Mouse (Mus musculus): ENCODE data around the gene Arpc1b.
"Not testable (repeated sequence)": the region's sequence is repeated elsewhere in the genome, so short reads cannot be mapped to it uniquely, and the experiment has no call there.

Arpc1b gene

DNA sequence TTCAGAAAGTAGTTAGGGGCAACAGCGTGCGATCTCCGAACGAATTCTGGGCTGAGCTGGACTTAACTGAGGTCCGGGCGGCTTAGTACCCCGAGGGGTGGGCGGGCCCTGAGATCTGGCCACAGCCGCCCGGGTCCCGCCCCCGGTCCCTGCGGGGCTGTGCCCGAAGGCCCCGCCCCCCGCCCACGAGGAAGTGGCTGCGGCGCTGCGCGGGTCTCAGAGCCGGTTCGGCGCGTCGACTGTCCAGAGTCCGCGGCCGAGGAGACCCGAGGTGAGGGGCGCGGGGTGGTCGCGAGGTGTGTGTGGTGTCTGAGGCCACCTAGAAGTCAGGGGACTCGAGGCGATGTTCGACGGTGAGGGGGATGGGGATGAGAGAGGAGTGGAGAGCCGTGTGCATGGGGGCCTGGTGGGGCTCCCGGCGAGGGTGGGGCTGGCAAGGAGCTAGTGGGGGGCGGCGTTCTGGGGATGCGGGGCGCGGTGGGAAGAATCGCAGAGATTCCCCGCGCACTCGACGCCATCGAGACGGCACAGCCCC is at the start of gene Arpc1b:
Arpc1b (plus strand) TSS at position 145 of the 535 bp plus-strand sequence.
- DNase-seq (ENCODE audit: low read depth, low spot score): no peak

DNA sequence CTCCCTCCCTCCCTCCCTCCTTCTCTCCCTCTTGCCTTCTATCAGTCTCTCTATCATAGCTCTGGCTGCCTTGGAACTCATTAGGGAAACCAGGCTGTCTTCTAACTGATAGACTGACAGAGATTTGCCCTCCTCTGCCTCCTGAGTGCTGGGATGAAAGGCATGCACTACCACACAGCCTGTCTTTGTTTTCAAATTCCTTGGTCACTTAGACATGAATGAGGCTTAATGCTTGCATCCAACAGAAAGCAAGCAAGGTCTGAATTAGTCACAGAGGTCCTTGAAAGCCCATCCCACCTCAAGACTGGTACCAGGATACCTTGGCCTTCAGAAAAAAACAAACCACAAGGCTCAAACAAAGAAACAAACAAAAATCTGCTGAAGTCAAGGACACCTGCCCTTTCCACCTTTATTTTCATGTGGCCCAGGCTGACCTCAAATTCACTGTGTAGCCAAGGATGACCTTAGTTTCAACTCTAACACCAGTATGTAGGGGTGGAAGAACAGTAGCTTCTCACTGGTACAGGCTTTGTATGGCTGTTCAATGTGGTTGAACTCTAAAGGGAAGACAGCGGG is 49.2 kb upstream of the Arpc1b start:
- no peak for DNase-seq (ENCODE audit: low read depth, low spot score)

DNA sequence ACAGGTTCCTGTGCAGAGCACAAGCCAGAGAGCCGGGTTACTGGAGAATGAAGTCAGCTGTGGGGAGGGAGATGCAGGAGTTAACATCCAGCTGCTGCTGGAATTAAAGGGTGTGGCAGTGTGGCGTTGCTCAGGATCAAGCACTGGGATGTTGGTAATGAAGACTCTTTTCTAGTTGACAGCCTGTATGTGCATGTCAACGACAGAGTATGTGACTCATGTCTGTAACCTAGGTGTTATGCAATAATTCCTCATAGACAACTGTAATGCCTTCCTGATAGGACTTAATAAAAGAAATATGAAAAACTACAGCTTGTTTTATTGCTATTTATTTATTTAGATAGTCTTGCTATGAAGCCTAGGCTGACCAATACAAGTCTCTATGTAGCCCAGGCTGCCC is 45.2 kb upstream of the Arpc1b start:
- no peak for DNase-seq (ENCODE audit: low read depth, low spot score)

DNA sequence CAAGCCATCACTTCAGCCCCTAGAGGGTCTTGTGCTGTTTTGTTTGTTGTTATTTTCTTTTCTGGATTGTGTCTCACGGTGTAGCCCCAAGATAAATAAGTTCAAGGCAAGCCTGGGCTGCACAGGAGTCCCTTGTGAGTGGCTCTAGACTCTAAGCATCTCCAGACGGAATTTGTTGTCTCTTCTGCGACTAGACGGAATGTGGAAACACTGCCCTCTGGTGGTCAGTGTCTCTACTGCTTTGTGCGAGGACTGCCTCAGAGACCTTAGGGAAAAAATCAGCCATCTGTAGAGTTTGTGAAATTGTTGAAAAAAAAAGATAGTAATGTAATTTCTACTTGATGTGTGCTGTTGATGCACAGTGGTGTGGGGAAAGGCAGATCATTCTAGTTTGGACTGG is 44.3 kb upstream of the Arpc1b start:
- peak; percentile 45 for DNase-seq (ENCODE audit: low read depth, low spot score)

DNA sequence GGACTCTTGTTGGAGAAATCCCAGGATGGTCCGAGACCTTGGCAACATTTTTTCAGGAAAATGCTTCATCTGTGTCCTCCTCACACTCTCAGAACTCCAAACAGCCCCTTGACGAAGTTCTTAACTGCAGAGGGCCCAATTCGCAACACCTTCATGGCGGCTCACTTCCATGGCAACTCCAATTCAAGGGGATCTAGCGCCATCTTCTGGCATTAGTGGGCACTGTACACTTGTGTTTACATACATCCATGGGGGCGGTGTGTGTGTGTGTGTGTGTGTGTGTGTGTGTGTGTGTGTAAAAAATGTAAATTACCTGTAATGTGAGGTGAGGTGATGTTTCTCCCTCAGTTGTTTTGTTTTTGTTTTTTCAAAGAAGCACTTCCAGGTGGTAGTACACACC is 42.7 kb upstream of the Arpc1b start:
- DNase-seq (ENCODE audit: low read depth, low spot score): no peak

DNA sequence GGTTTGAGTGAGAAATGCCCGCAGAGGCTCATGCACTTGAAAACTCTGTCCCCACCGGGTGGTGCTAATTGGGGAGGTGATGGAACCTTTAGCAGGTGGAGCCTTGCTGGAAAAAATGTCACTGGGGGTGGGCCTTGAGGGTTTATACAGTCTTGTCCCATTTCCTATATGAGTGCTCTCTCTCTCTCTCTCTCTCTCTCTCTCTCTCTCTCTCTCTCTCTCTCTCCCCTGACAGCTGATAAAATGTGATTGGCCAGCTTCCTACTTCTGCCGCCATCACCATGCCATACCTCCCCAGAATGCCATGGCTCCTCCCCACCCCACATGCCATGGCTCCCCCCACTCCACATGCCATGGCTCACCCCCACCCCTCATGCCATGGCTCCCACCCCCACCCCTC is 38.9 kb upstream of the Arpc1b start:
- no peak for DNase-seq (ENCODE audit: low read depth, low spot score)

DNA sequence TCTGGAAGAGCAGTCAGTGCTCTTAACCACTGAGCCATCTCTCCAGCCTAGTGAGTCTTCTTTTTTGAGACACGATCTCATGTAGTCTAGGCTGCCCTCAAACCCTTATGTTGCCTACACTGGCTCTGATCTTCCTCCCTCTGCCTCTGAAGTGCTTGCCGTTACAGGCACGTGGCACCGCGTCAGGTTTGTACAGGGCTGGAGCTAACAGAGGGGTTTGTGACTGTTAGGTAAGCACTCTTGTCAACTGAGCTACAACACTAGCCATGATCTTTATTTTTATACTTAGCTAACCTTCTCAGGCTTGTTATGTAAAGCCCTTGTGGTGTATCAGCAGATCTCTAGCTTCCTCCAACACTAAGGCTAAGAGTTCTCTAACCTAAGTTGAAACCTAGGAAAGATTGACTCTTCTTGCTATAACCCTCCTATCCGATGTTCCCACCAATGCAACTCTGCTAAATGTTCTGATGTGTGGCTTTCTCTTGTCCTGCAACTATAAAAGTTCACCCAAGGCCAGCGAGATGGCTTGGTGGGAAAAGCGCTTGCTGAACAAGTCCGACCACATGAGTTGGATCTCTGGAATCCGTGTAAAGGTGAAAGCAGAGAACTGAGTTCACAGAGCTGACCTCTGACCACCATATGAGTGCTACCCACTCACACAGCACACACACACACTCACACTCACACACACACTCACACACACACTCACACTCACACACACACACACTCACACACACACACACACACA is 32.0 kb upstream of the Arpc1b start:
- no peak for DNase-seq (ENCODE audit: low read depth, low spot score)

DNA sequence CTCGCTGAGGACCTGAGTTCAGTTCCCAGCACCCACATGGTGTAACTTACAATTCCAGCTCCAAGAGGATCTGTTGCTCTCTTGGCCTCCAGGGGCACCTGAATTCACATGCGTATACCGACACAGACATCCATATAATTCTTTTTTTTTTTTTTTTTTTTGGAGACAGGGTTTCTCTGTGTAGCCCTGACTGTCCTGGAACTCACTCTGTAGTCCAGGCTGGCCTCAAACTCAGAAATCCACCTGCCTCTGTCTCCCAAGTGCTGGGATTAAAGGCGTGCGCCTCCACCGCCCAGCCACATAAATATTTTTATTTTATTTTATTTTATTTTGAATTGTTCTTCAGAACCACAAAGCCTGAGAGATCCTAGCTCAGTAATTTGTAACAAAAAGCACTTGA is 30.8 kb upstream of the Arpc1b start:
- not testable (repeated sequence) for DNase-seq (ENCODE audit: low read depth, low spot score)

DNA sequence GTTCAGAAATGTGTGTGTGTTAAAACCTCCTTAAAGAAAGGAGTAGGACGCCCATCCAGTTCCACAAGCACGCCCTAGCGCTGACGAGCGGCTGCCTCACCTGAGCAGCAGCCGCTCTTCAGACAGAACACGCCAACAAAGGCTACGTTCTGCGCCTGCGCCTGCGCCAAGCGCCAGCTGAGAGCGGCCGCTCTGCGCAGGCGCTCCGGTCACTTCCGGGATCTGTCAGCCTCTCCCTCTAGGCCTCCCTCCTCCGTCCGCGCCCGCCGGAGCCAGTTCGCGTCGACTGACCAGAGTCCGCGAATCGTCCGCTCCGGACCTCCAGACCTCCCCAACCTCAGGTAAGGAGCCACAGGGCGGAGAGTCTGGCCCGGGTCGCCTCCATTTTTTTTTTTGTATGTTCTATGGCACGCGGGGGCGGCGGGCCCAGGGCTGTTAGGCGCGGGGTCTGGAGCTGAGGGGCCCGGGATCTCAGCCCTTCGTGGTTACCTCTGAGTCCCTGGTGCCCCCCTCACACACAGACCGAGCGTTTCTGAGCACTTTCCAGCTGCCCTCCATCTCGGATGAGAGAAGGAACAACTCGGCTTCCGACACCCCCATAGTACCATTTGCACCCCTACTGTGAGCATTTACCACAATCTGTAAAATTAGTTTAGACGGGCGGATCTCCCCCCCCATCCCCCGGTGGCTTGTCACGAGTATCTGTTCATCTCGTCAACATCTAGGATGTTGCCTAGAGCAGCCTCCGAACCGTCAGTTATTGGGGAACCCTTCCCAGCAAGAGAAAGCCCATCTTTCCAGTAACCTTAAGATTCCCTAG is 30.2 kb upstream of the Arpc1b start, which contains the start of the genes Arpc1a and Kpna7:
Arpc1a (plus strand) TSS at position 199 of the 820 bp plus-strand sequence.
Kpna7 (minus strand) TSS at position 399 of the 820 bp plus-strand sequence.
- DNase-seq (ENCODE audit: low read depth, low spot score): peak; percentile 84

DNA sequence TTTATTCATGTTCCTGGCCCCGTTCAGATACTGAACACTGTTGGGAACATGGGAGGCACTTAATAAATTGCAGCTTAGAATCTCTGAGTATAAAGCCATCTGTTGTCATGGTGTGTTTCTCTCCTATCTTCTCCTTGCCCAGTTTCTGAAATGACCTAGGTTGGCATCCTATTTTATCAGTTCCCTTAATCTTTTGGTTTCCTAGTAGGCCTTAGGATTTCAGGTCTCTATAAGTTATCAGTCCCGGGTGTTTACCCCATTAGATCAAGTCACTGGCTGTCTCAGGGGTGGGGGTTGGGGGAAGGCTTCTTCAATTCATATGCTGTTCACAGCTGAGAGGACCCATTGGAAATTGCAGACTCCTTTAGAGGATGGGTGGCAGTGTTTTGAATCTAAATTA is 29.2 kb upstream of the Arpc1b start:
- DNase-seq (ENCODE audit: low read depth, low spot score): no peak

DNA sequence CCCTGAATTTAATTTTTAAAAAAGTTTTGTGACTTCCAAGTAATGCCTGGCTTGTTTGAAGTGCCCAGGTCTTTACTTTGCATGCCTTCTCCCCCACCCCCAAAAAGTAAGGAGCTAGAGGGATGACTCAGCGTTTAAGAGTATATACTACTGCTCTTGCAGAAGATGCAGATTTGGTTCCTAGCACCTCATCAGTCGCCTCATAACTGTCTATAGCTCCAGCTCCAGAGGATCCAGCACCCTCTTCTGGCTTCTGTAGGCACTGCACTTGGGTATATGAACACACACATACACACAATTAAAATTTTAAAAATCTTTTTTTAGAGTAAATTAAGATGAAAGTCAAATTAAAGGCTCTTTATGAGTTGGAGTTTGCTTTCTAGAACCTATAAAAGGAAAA is 25.8 kb upstream of the Arpc1b start:
- no peak for DNase-seq (ENCODE audit: low read depth, low spot score)

DNA sequence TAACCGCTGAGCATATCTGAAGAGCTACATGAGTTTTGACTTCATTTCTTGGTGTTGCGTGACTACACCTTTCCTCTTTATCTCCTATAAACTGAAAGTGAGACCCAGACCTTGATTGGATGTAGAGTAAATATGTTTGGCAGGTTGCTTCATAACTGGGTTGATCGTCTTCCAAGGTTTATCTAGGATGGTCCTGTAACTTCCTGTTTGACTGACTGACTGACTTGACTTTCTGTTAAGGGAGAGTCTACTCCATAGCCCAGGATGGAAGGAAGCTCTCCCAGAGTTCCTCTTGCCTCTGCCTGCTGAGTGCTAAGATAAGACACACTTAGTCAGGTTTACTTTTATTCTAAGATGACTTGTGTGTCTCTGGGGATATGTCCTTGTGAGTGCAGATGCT is 24.1 kb upstream of the Arpc1b start:
- no peak for DNase-seq (ENCODE audit: low read depth, low spot score)

DNA sequence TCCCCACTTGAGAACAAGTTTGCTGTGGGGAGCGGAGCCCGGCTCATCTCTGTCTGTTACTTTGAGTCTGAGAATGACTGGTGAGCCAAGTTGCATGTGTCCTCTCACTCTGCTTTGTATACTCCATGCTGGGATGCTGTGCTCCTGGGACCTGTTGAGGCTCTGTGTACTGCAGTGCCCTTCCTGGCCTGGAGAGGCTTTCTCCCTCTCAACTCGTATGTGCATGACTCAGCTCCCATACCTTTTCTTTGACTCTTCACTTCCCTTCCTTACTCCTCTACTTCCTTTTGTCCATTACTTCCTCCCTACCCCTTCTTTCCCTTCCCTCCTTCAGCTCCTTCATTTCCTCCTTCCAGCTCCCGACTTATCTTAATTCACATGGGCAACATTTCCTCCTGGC is 17.8 kb upstream of the Arpc1b start:
- DNase-seq (ENCODE audit: low read depth, low spot score): no peak

DNA sequence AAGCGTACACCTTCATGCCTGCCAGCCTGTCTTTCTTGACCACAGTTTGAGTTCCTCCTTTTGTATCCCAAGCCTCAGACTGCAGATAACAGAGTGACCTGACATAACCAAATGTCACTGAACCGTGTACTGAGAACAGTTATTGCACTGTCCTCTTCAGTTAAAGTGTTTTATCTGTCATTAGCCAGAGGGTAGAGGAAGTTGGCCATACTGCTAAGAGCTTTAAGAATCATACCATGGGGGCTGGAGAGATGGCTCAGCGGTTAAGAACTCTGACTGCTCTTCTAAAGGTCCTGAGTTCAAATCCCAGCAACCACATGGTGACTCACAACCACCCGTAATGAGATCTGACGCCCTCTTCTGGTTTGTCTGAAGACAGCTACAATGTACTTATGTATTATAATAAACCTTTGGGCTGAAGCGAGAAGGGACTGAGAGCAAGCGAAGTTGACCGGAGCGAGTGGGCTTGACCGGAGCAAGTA is 15.6 kb upstream of the Arpc1b start:
- DNase-seq (ENCODE audit: low read depth, low spot score): no peak

DNA sequence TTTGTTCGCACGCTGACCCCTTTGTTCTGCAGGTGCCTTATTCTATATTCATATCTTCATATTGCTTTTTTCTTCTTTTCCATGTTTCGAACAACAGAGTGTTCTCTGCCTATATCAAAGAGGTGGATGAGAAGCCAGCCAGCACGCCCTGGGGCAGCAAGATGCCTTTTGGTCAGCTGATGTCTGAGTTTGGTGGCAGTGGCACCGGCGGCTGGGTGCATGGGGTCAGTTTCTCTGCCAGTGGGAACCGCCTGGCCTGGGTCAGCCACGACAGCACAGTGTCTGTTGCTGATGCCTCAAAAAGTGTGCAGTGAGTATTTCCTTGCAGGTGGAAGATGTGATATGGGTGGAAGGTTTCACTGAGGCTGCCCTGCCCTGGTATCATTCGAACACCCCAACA is 13.1 kb upstream of the Arpc1b start:
- DNase-seq (ENCODE audit: low read depth, low spot score): no peak

DNA sequence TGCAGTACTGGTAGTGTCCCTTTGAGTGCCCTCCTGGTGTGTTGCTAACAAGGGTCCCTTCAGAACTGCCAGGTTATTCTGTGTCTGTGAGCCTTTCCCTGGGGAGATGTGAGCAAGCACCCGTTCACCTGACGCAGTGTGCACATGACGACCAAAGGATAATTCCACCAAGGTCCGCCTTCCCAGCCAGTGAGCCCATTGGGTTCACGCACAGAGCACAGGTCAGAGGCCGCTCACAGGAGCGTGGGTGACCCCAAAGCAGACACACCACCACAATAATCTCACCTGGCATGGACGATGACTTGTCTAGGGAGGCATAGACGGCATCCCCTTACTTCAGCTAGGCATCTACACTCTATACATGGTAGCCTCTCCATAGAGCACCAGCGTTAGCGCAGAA is 12.6 kb upstream of the Arpc1b start:
- DNase-seq (ENCODE audit: low read depth, low spot score): not testable (repeated sequence)

DNA sequence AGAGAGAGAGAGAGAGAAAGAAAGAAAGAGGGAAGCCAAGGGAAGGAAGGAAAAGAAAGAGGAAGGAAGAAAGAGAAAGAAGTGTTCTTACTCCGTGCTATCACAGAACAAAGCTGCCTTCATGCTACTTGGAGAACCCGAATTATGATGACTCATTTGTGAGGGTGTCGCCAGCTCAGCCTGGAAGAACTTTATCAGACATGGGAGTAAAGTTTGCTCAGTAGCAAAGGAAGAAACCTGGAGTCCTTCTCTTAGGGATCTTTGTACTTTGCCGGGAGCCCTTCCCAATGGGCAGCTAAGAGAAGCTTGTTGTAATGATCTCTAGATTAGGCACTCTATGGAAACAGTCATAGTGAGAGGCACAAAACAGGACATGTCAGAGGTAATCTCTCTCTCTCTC is 11.3 kb upstream of the Arpc1b start:
- no peak for DNase-seq (ENCODE audit: low read depth, low spot score)

DNA sequence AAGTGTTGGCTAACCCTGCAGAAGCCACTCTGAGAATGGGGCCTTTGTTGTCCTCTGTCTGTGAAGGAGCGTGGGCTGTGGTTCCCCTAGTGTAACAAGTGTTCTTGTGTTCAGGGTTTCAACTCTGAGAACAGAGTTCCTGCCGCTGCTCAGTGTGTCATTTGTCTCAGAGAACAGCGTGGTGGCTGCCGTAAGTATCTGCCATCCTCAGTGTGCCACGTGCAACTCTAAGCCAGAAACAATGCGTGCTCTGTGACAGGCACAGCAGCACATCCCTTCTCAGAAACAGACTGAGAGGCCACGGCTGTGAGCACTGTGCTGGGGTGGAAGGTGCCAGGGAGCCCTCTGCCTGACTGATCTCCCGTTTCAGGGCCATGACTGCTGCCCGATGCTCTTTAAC is 9.7 kb upstream of the Arpc1b start:
- no peak for DNase-seq (ENCODE audit: low read depth, low spot score)

DNA sequence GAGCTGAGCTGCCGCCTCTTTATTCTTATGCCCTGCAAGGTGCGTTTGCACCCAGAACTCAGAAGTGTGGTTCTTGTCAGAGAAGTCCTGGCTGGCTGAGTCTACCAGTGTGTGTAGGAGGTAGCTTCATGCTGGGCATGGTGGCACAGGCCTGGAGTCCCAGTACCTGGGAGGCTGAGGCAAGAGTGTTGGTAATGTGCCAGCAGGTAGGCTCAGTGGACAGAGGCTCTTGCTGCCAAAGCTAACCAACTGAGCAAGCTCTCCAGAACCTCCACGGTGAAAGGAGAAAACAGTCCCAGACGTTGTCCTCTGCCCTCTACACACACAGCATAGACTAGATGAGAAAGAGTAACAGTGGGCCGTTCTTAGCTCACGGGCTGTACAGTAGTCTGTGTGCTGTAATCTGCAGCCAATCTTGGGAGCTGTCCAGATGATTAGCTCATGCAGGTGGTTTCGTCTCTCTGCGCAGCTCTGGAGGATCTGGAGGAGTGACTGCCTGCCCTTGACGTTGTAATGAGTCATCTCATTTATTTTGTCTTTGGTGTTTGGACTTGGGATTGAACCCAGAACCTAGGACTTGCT is 8.2 kb upstream of the Arpc1b start:
- DNase-seq (ENCODE audit: low read depth, low spot score): no peak

DNA sequence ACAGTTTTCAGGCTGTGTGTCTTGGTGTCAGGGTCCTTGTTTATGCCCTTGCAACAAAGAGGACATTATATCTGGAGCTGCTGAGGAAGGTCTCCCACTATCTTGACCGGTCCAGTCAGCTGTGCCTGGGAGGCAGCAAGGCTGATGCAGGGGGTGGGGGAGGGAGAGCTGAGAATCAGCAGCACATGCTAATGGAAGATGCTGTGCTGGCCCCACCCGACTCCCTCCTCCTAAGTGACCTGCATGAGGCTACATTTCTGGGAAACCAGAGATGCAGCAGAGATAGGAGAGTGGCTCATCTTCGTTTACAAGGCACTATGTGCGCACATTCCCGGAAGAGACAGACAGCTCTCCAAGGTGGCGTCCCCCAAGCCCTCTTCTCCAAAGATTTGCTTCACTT is 3.6 kb upstream of the Arpc1b start:
- DNase-seq (ENCODE audit: low read depth, low spot score): no peak

DNA sequence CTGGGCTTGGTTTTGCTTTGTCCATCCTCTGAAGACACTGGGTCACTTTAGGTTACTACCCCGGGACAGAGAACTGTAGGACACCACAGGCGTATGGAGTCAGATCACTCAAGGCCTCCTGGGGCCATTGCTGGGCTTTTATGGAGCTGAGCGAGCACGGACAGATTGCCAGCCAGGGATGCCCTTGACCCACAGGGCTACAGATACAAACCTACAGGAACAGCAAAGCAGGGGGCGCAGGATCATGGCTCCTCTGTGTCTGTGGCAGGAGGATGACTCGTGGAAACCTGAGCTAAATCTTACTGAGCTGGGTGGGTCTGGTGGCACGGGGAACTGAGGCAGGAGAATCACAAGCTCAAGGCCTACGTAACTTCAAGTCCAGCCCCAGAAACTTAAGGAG is 1.4 kb upstream of the Arpc1b start:
- DNase-seq (ENCODE audit: low read depth, low spot score): no peak

DNA sequence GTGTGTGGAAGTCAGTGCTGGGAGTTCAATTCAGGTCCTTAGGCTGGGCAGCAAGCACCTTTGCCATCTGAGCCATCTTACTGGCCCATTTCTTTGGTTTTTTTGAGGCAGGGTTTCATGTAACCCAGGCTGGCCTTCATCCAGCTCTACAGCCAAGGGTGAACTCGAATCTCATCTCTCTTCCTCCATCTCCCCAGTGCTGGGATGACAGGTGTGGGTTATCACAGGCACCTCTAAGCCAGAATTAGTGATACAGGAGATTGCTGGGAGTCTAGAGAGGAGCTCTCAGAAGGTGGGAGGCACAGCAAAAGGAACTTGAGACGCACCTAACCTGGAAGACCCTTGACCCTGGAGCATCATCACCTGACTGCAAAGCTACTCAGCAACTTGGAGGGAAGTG is 599 bp upstream of the Arpc1b start:
- no peak for DNase-seq (ENCODE audit: low read depth, low spot score)

Data from c-Kit-negative CD71-positive TER-119-positive erythroid progenitor cells, embryonic 14.5 days (primary cell).